Mouse (Mus musculus) B cell, adult 2 months (primary cell): ENCODE data around the gene Erbb3.
A peak's percentile ranks its signal among the peaks of the same experiment; 100 is the strongest.
"Not testable (repeated sequence)": the region's sequence is repeated elsewhere in the genome, so short reads cannot be mapped to it uniquely, and the experiment has no call there.

Experiments used
- DNase-seq, 2 experiments: peaks; one replicate each; pipeline ENCODE4 v3.0.0; 2022

Erbb3 gene

DNA sequence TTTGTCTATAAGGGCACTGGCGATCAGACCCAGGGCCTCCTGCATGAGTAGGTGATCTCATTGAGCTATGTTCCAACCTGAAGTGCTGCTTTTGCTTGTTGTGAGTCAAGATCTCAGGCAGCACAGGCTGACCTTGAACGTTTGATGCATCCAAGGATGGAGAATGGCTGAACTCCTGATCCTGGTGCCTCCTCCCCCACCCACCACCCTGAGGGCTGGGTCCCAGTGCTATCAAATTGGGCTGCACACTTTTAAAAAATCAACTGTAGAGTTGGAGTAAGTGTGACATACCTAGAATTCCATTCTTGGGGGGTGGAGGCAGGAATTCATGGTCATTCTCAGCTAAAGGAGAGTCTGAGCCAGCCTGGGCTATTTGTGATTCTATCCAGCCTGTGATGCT lies 17.0 kb upstream of the Erbb3 start:
- DNase-seq = no peak

DNA sequence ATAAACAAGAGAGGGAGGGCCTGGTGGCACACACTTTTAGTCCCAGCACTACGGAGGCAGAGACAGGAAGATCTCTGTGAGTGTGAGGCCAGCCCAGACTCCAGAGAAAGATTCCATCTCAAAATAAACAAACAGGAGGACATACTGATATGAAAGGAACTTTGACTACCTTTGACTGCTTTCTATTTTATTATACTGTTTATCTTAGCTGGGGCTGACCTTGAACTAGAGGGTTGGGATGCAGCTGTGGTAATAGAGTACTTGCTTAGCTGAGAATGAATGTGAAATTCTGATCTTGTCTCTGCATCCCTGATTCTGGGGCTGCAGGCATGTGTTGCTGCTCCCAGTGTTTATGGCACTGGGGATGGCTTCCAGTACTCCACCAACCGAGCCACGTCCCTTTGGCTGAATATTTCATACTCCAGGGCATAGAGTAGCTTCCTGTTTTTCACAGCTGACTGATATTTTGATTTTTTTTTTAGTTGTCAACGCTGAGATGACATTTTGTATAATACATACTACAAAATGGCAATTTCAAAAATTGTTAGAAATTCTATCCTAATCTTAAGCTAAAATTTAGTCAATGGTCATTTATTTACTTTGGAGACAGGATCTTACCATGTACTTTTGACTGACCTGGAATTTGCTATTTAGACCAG lies 13.1 kb upstream of the Erbb3 start:
- no peak for DNase-seq

DNA sequence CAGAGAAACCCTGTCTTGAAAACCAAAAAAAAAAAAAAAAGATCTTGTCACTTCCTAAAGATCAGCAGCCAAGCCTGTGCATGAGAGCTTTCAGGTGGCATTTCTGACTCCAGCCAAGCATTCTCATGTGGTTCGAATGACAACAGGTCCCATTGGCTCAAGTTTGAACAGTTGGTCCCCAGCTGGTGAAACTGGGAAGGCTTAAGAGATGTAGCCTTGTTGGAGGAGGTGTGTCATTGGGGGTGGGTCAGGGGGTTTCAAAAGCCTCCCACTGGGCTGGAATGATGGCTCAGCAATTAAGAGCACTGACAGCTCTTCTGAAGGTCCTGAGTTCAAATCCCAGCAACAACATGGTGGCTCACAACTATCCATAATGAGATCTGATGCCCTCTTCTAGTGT lies 12.0 kb upstream of the Erbb3 start:
- DNase-seq = no peak

DNA sequence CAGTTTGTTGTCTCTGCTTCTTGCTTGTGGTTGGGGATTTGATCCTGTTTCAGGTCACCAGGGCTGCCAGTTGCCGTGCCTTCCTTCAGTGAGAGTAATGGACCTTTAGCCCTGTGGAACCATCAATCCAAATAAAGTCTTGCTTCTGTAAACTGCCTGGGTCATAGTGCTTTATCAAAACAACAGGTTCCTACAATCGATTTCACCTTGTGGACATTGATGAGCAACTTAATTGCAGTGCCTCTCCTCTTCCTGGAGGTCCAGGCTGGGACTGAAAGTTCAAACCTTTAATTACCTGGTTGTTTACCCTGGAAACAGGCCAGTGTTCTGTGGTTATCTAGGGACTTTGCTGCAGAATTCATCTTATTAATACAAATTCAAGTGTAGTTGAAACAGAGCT lies 9.0 kb upstream of the Erbb3 start:
- no peak for DNase-seq

DNA sequence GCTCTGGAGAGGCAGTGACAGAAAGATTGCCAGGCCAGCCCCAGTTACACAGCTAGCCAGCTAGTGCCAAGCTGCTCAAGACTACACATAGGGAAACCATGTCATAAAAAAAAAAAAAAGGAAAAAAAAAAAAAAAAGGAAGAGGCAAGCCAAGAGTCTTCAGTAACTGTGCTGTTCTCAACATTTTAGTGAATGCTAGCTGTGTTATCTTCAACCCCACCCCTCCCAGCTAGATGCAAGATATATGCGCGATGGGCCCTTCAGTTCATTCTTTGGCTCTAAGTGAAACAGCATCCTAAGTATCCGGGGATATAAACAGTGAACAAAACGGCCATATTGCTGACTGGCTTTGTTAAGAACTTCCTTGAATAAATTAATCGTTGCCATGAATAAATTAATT lies 3.3 kb upstream of the Erbb3 start:
- no peak for DNase-seq

DNA sequence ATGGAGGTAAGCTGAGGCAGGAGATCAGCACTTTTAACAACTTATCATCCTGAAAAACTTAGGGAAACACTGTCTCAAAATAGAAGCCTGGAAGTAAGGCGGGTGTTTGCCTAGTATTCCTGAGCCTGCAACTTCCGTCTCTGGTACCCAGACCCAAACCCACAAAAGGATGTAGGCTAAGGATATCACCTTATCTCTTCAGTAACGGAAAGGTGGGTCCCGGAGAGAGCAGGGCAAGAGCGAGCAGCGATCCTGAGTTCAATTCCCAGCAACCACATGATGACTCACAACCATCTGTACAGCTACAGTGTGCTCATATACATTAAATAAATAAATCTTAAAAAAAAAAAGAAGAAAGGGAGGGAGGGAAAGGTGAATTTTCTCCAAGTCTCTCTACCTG lies 2.0 kb upstream of the Erbb3 start:
- no peak for DNase-seq

DNA sequence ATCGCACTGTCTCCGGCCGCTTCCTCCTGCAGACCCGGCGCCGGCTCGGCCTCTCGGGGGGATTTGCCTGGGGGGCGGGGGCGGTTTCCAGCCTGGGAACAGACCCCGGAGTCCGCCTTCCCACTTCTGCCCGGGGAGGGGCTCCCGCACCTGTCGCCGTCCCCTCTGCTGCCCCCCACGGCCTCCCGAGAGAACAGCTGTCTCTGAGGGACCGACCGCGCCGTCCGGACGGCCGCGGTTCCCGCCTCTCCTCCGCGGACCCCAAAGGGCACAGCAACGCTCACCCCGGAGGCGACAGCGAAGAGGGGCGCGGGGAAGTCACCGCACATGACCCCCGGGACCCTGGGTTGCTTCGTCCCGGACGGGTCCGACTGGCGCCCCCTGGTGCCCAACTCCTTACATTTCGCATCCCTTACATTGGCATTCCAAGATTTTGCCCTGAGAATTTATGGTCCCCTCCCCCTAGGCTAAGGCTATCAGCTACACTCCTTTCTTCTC lies 790 bp upstream of the Erbb3 start:
- DNase-seq = peak; percentile 63 to 67

DNA sequence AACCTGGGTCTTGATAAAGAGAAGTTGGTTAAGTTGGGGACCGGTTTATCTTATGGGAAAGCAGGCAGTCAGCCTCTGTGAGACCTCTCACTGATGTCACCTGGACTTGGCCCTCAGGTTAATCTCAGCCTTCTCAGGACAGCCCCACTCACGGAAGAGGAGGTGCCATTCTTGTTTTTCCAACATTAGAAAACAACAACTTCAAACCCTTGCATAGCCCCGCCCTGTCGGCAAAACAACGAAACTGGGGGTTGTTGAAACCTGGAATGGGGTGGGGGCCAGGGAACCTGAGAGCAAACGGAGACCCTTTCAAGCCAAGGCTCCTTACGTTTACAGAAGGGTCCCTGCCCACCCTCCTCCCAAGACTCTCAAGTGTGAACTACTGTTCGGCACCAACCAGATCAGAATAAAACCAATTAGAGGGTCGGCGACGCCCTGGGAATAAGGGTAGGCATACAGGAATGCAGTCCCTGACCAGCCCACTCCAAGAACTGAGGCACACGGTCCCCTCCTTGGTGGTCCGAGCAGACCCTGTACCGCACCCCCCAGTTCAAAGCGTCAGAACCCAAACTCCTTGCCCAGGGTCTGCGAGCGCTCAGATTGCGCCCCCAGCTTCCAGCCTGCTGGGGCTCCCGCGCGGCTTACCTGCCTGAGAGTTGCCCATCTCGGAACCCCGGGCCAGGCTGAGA lies 533 bp downstream of the Erbb3 start:
- no peak for DNase-seq

DNA sequence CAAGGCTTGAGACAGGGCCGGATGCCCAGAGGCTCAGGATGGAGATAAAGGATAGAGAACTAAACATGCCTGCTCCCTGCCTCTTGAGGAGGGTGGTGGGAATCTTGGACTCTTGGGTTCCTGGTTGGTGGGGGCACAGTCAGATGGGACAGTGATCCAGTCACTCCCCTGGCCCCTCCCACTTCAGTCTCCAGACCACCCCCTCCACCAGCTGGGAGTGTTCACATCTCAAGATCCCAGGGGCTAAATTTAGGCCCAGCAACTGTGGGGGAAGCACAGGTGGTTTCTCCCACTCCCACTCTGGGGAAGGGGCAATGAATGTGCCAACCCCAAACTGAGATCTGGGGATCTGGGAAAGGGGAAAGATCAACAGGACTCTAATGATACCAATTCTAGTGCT lies 1.3 kb downstream of the Erbb3 start:
- no peak for DNase-seq

DNA sequence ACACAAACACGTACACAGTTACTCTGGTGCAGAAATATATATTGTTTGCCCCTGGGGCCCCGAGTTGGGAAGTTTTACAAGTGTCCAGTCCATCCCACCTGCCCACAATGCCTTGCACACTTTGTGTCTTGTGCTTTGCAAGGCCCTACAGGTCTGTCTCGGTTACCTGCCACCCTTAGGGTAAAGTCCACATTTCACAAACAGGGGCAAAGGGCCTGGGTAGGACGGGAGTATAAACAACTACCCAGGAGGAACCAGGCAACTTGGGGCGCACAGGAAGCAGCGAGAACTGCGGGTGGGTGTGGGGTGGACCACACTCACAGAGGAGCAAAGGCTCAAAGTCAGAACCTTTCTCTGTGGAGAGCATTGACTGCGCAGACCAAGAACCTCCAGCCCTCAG lies 1.8 kb downstream of the Erbb3 start:
- no peak for DNase-seq

DNA sequence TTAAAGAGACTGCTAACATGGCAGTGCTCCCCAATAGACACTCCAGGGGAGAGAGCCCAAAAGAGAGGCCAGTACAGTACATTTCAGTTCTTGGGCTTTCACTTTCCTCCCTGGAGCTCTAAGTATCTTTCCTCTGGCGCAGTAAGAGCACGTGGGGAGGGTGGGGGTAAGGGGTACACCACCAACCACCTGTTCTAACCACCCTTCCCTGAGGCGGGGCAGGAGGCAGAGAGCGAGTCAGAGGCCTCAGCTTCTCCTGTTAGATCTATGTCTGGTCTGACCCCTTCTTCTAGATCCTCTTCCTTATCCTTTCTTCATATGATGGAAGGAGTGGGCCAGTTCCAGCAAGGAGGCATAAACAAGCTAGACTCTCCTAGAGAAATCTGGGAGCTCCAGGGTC lies 2.3 kb downstream of the Erbb3 start:
- DNase-seq = no peak

DNA sequence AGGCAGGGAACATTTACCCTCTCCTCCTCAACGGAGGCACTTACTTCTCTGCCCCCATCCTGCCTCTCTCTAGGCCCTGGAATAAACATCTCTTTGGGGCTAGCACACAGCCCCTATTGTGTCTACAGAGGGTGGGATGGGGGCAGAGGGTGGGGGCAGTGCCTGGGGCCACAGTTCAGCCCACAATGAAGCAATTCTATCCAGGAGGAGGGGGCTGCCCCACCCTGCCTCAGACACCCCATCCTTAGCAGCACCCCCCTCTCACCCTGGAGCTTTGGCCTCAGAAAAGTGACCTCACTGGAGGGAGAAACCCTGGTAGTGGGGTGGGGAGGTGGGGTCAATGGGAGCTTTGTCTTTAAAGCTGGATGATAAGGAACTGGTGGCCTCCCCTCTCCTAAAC lies 2.9 kb downstream of the Erbb3 start:
- no peak for DNase-seq

DNA sequence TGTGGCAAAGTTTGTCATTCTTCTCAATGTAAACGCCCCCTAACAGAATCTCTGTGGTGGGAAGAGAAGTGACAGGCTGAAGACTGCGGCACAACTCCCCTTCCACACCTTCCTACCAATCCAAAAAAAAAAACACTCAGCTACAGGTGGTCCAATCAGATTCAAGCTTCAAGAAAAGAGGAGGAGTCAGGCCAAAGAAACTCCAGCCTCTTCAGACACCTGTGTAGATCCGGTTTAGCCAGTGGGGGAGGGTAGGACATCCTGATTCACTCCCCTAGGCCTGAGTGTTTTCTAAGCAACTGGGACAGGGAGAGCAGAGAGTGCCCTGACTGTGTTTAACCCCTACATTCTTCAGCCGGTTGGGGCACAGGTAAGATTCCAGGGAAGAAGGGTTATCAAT lies 5.1 kb downstream of the Erbb3 start:
- no peak for DNase-seq

DNA sequence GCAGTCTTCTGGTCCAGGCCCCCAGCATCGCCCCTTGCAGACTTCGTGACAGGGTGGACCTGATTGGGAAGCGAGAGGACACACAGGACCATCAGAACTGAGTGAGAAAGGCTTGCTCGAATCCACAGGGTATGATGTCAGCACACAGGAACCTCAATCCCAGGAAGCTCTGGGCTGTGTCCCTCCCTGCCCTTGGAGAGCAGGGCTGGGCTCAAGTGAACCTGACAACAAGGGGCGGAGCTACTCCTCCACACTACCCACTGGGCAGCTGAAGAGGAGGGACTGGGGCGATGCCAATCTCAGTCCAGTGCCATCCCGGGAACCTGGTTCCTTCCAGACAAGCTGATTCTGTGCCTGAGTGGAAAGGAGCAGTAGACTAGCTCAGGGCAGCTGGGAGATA lies 5.8 kb downstream of the Erbb3 start:
- DNase-seq = no peak

DNA sequence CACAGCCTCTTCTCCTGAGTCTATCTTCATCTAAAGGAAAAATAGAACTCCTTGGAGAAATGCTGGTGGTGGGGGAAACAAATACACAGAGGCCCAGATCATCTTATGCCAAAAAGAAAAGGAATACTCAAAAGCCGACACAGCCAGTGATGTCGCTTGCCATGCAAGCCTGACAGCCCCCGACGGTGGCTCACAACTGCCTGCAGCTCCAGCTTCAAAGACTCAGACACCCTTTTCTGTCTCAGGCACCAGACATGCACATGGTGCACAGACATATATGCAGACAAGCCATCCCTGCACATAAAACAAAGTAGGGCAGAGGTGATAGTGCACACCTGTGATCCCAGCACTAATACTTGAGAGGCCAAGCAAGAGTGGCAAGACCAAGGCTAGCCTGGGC lies 9.7 kb downstream of the Erbb3 start:
- DNase-seq = no peak

DNA sequence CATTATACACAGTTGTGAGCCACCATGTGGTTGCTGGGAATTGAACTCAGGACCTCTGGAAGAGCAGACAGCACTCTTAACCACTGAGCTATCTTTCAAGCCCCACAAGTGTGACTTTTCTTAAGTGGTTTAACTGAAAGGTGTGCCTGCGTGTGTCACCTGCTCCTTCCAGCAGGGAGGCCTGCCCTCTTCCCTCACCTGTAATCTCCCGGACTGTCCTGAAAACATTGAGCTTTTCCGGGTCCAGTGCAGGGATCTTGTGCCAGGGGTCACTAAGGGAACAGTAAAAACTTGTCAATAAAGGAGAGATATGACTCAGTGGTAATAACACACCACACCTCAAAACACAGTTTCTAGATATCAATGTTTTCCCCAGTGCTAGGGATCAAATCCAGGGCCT lies 10.2 kb downstream of the Erbb3 start:
- DNase-seq = no peak

DNA sequence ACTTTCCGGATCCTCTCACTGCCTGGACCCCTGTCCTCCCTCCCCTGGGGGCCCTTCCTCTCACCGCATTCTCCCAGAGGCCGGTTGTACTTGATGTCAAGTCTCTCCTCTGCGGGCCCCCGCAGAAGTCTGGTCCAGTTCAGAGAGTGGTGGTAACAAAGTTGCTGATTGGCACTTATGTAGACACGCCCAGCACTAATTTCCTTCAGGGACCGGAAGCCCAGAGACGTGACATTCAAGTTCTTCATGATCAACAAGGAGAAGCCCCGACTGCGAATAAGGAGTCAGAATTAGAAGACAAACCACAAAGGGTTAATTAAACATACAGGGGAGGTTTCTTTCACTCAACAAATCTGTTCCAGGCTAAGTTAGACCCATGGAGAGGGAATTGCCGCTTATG lies 11.1 kb downstream of the Erbb3 start:
- DNase-seq = no peak

DNA sequence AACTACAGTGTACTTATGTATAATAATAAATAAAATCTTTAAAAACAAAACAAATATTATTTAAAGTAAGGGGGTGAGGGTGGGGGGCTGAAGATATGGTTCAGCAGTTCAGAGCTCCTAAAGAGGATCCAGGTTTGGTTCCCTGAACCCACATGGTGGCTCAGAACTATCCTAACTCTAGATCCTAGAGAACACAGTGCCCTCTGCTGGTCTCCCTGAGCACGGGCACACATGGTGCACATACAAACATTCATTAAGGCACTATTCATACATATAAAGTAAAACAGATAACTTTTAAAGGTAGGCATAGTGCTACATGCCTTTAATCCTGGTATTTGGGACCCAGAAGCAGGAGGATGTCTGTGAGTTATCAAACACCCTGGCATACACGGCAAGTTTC lies 14.4 kb downstream of the Erbb3 start:
- DNase-seq = peak in 1 of 2 experiments; percentile 27

DNA sequence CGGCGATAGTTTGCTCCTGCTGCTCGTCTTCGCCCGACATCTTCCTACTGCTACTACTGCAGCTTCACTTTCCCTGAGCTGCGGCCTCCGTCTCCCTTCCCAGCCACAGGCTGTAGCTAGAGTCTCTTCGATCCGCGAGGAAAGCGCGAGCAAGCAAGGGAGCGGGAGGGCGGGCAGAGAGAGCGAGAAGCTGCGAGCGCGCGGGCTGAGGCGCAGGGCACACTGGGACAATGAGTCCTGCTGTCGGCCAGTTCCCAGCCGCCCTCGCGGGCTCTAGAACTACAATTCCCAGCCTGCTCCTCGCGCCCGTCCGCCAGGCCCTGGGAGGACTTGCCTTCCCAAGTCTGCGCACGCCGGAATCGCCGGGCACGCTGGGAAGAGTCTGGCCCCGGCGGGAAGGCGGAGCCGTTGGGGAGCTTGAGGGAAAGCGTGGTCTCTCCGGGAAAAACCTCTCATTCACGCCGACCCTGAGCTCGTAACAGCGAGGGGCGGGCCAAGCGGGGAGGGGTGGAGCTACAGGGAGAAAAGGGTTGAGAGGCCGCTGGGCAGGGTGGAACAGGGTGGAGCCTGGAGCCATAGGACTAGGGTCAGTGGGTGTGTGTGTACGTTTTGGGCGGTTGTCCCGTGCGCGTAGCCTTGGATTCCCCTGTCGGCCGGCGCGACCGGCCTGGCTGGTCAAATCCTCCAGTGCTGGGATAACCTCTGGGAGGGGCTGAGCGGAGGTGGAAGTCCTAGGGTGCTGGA lies 23.5 kb downstream of the Erbb3 start, which contains the start of gene Pa2g4:
TSS of gene Pa2g4 (minus strand) at position 200 of the 744 bp plus-strand sequence.
- peak; percentile 94 to 95 for DNase-seq

DNA sequence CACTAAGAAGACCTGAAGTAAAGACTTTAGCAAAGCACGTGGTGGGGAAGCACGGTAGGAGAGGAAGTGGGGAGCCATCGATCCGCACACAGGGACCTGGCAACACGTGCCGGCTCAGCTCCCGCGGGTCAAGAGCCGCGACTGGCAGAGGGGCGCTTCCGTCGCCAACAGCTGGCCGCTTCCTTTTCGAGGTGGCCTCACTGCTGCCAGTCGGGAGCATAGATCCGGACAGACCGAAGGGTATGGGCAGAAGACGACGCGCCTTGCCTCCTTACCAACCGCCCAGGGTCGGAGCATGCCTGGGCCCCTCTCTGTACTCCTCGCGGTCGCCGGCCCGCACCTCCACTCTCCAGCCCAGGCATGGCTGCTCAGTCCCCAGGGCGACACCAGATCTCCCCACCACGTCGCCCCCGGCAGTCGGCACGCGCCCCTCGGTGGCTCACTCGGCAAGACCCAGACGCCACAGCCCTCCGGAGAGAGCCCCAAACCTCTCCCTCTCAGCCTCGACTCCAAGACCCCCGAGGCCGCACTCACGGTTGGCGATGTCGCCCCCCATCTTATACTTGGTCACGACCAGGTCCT lies 24.2 kb downstream of the Erbb3 start:
- peak; percentile 32 to 47 for DNase-seq

DNA sequence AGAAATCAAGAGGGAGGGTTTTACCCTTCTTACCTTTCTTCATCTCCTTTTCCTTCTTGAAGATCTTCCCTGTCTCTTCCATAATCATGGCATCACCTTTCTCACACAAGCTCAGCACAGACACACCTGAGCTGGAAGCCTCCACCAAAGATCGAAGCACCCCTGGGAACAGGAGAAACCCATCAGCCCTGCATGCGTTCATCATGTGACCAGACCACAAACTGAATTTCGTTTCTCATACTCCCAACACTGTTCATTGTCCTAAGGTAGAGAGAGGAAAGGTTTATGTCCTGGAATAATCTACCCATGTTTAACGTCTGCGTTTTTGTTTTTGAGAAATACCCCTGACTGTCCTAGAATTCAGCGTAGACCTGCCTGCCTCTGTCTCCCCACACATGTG lies 25.9 kb downstream of the Erbb3 start:
- no peak for DNase-seq

DNA sequence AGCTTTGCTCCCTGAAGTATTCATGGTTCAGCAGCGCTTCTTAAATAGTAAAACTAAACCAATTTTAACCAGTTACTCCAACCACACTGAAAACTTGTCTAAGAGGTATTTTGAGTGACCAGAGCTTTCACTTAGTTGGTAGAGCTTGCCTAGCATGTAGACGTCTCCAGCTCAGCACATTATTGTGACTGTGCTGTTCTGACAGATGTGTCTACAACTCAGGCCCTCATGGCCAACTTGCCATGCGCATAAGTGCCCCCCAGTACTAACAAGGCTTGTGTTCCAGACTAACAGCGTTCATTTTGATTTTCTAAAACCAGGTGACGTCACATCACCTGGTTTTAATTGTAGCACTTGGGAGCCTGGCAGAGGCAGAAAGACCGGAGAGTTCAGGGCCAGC lies 32.5 kb downstream of the Erbb3 start:
- no peak for DNase-seq

DNA sequence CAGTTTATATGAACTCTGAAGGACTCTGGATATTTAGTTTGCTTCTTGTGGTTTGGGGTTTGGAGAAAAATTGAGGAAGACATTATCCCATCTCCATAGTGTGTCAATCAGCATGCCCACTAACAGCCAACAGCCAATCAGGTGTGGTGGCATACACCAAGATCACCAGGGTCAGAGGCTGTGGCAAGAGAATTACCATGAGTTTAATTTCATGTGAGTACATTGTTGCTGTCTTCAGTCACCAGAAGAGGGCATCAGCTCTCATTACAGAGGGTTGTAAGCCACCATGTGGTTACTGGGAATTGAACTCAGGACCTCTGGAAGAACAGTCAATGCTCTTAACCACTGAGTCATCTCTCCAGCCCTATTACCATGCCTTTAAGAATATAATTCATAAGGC lies 33.2 kb downstream of the Erbb3 start:
- no peak for DNase-seq

DNA sequence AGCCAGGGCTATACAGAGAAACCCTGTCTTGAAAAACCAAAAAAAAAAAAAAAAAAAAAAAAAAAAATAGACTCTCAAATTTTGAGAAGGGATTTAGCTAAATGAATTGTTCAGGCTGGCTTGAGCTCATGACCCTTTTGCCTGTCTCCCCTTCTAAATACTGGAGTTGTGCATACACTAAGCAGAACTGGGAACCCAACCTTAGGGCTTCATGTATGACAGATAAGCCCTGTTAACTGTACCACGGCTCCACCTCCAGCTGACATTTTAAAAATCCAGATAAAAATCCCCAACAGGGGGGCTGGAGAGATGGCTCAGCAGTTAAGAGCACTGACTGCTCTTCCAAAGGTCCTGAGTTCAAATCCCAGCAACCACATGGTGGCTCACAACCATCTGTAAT lies 33.9 kb downstream of the Erbb3 start:
- not testable (repeated sequence) for DNase-seq
